Mouse (Mus musculus): ENCODE results near the gene Btnl4. TPM values are rescaled to one million over a fixed set of nuclear protein-coding genes. Genes with fewer than 3 reads are reported as not detected.
"Not testable (repeated sequence)": the region's sequence is repeated elsewhere in the genome, so short reads cannot be mapped to it uniquely, and the experiment has no call there.

Gene Btnl4
- polyA plus RNA-seq, 1 experiment from 2014 or later = not detected

DNA sequence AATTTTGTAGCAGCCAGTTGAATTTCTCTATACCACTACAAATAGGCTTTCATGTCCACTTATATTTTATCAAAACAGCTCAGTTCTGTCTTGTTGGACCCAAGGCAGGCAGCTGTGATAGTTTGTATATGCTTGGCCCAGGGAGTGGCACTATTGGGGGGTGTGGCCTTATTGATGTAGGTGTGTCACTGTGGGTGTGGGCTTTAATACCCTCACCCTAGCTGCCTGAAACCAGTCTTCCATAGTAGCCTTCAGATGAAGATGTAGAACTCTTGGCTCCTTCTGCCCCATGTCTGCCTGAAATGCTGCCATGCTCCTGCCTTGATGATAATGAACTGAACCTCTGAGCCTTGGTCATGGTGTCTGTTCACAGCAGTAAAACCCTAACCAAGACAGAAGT lies 11.2 kb downstream of the Btnl4 start:
- H3K4me1 ChIP-seq (ENCODE audit: control insufficient read depth in 2 of 2, insufficient read depth in 2 of 2, low read length in 2 of 2); H3K4me2 ChIP-seq (ENCODE audit: low read length); H3K9ac ChIP-seq (ENCODE audit: low read length); H3K4me3 ChIP-seq (ENCODE audit: control insufficient read depth in 1 of 2, insufficient read depth in 1 of 2, low read depth in 1 of 2, low read length in 2 of 2); ATAC-seq (ENCODE audit: insufficient number of reproducible peaks, insufficient read depth, low FRiP score, low read depth); H3K27ac ChIP-seq (replicated peaks in 1 of 2; ENCODE audit: control insufficient read depth in 1 of 2, insufficient read depth in 1 of 2, low read depth in 2 of 2, low read length in 2 of 2); H3K9me3 ChIP-seq (ENCODE audit: control insufficient read depth, low read length); H3K36me3 ChIP-seq (ENCODE audit: control insufficient read depth, insufficient read depth, low read length); H3K27me3 ChIP-seq (ENCODE audit: control insufficient read depth, insufficient read depth, low read length): not testable (repeated sequence)

GRCm38 (mm10) chr17:34459255-34459654 lies 17.9 kb downstream of the Btnl4 start:
- ATAC-seq (ENCODE audit: insufficient number of reproducible peaks, insufficient read depth, low FRiP score, low read depth) = no peak
- H3K9ac ChIP-seq (ENCODE audit: low read length) = no peak overlapping the region
- H3K4me1 ChIP-seq (ENCODE audit: control insufficient read depth in 2 of 2, insufficient read depth in 2 of 2, low read length in 2 of 2) = no peaks in the 10 kb centered on the region
- no peak overlapping the region for H3K4me2 ChIP-seq (ENCODE audit: low read length)
- H3K9me3 ChIP-seq (ENCODE audit: control insufficient read depth, low read length) = no peaks in the 10 kb centered on the region
- H3K27me3 ChIP-seq (ENCODE audit: control insufficient read depth, insufficient read depth, low read length) = no peaks in the 10 kb centered on the region; the same call in 1 of the 2 replicates
- 76% methylated on average over 3 of the region's 3 CpGs for WGBS
- no peak overlapping the region for H3K27ac ChIP-seq (replicated peaks in 1 of 2; ENCODE audit: control insufficient read depth in 1 of 2, insufficient read depth in 1 of 2, low read depth in 2 of 2, low read length in 2 of 2)
- H3K4me3 ChIP-seq (ENCODE audit: control insufficient read depth in 1 of 2, insufficient read depth in 1 of 2, low read depth in 1 of 2, low read length in 2 of 2) = no peak overlapping the region
- H3K36me3 ChIP-seq (ENCODE audit: control insufficient read depth, insufficient read depth, low read length) = no peaks in the 10 kb centered on the region

DNA sequence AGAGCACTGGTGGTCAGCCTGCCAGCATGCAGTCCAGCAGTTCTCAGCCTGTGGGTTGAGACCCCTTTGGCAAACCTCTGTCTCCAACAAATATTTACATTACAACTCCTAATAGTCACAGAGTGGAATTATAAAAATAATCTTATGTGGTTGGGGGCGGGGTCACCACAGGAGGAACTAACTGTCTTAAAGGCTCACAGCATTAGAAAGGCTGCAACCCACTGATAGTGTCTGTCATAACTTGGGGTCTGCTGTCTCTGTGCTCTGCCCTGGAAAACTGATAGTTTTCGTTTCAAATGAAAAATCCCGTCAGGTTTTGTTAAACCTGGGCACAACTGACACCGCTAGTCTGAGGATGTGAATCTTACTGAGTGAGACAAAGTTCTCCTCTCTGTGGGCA lies 19.4 kb downstream of the Btnl4 start:
- Histone ChIP-seq H3K36me3 (ENCODE audit: control insufficient read depth, insufficient read depth, low read length) (no peaks in the 10 kb centered on the region), H3K4me2 (ENCODE audit: low read length) (no peak overlapping the region), H3K4me3 (ENCODE audit: control insufficient read depth in 1 of 2, insufficient read depth in 1 of 2, low read depth in 1 of 2, low read length in 2 of 2) (no peak overlapping the region), H3K27me3 (ENCODE audit: control insufficient read depth, insufficient read depth, low read length) (no peaks in the 10 kb centered on the region; the same call in 1 of the 2 replicates), H3K9ac (ENCODE audit: low read length) (no peak overlapping the region), H3K9me3 (ENCODE audit: control insufficient read depth, low read length) (no peaks in the 10 kb centered on the region), H3K27ac (replicated peaks in 1 of 2; ENCODE audit: control insufficient read depth in 1 of 2, insufficient read depth in 1 of 2, low read depth in 2 of 2, low read length in 2 of 2) (no peak overlapping the region), H3K4me1 (ENCODE audit: control insufficient read depth in 2 of 2, insufficient read depth in 2 of 2, low read length in 2 of 2) (no peaks in the 10 kb centered on the region)
- 72% methylated on average over 4 of the region's 4 CpGs for WGBS
- ATAC-seq (ENCODE audit: insufficient number of reproducible peaks, insufficient read depth, low FRiP score, low read depth) = no peak

DNA sequence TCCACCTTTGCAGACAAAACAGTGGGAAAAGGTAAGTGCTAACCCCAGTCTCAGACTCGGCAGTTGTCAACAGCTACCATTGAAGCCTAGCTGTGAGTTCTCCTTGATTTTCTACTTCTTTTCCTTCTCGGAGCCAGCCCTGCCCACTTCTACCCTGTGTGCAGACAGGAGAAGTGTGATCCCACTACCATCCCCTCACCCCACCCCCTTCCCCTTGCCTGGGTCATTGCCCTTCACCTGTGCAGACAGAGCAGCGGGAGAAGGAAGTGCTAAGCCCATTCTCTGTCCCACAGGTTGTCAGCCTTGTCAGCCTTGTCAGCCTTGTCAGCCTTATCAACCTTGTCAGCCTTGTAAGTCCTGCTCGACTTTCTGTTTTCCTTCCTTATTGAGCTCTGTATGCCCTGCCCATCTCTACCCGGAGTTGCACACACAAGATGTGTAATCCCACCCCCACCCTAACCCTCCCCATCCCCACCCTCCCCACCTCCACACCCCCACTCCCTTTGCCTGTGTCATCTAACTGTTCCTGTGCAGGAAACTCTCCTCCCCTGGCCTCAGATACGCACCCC lies 28.6 kb downstream of the Btnl4 start:
- Histone ChIP-seq H3K9me3 (ENCODE audit: control insufficient read depth, low read length) (no peaks in the 10 kb centered on the region), H3K27ac (replicated peaks in 1 of 2; ENCODE audit: control insufficient read depth in 1 of 2, insufficient read depth in 1 of 2, low read depth in 2 of 2, low read length in 2 of 2) (no peak overlapping the region), H3K27me3 (ENCODE audit: control insufficient read depth, insufficient read depth, low read length) (no peaks in the 10 kb centered on the region), H3K4me3 (ENCODE audit: control insufficient read depth in 1 of 2, insufficient read depth in 1 of 2, low read depth in 1 of 2, low read length in 2 of 2) (no peak overlapping the region), H3K4me2 (ENCODE audit: low read length) (no peak overlapping the region), H3K4me1 (ENCODE audit: control insufficient read depth in 2 of 2, insufficient read depth in 2 of 2, low read length in 2 of 2) (peaks cover 0 to 3% of the 10 kb centered on the region in 2 experiments; a peak in 1 of 4 replicates), H3K36me3 (ENCODE audit: control insufficient read depth, insufficient read depth, low read length) (no peaks in the 10 kb centered on the region), H3K9ac (ENCODE audit: low read length) (no peak overlapping the region)
- WGBS = 11% methylated on average over 6 of the region's 6 CpGs
- ATAC-seq (ENCODE audit: insufficient number of reproducible peaks, insufficient read depth, low FRiP score, low read depth) = no peak

GRCm38 (mm10) chr17:34441990-34442389 lies 35.1 kb downstream of the Btnl4 start:
- Histone ChIP-seq H3K36me3 (ENCODE audit: control insufficient read depth, insufficient read depth, low read length) (no peaks in the 10 kb centered on the region), H3K4me2 (ENCODE audit: low read length) (no peak overlapping the region), H3K27me3 (ENCODE audit: control insufficient read depth, insufficient read depth, low read length) (no peaks in the 10 kb centered on the region), H3K4me3 (ENCODE audit: control insufficient read depth in 1 of 2, insufficient read depth in 1 of 2, low read depth in 1 of 2, low read length in 2 of 2) (no peak overlapping the region), H3K4me1 (ENCODE audit: control insufficient read depth in 2 of 2, insufficient read depth in 2 of 2, low read length in 2 of 2) (no peaks in the 10 kb centered on the region), H3K9me3 (ENCODE audit: control insufficient read depth, low read length) (no peaks in the 10 kb centered on the region), H3K27ac (replicated peaks in 1 of 2; ENCODE audit: control insufficient read depth in 1 of 2, insufficient read depth in 1 of 2, low read depth in 2 of 2, low read length in 2 of 2) (no peak overlapping the region), H3K9ac (ENCODE audit: low read length) (no peak overlapping the region)
- ATAC-seq (ENCODE audit: insufficient number of reproducible peaks, insufficient read depth, low FRiP score, low read depth) = no peak
- 84% methylated on average over 7 of the region's 7 CpGs for WGBS

DNA sequence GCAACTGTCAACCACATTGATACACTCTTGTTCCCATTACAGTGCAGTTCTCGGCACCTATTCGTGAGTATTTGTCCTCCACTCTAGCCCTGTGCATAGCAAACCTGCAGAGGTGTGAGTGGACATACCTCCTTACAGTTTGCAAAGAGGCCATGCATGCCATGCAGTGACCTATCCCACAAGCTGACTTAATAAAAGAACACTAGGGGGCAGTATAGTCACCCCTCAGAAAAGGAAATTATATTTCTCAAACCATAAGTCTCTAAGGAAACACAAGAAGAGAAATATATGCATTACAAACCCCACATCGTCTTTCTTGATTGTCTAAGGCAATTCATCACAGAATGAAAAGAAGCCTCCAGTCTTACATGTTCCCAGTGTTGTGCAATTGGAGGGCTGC lies 37.3 kb downstream of the Btnl4 start:
- Histone ChIP-seq H3K9me3 (ENCODE audit: control insufficient read depth, low read length) (no peaks in the 10 kb centered on the region), H3K36me3 (ENCODE audit: control insufficient read depth, insufficient read depth, low read length) (no peaks in the 10 kb centered on the region), H3K4me2 (ENCODE audit: low read length) (no peak overlapping the region), H3K27me3 (ENCODE audit: control insufficient read depth, insufficient read depth, low read length) (no peaks in the 10 kb centered on the region), H3K4me3 (ENCODE audit: control insufficient read depth in 1 of 2, insufficient read depth in 1 of 2, low read depth in 1 of 2, low read length in 2 of 2) (no peak overlapping the region), H3K27ac (replicated peaks in 1 of 2; ENCODE audit: control insufficient read depth in 1 of 2, insufficient read depth in 1 of 2, low read depth in 2 of 2, low read length in 2 of 2) (no peak overlapping the region), H3K4me1 (ENCODE audit: control insufficient read depth in 2 of 2, insufficient read depth in 2 of 2, low read length in 2 of 2) (no peaks in the 10 kb centered on the region), H3K9ac (ENCODE audit: low read length) (no peak overlapping the region)
- ATAC-seq (ENCODE audit: insufficient number of reproducible peaks, insufficient read depth, low FRiP score, low read depth) = no peak
- 38% methylated on average over 3 of the region's 3 CpGs for WGBS

DNA sequence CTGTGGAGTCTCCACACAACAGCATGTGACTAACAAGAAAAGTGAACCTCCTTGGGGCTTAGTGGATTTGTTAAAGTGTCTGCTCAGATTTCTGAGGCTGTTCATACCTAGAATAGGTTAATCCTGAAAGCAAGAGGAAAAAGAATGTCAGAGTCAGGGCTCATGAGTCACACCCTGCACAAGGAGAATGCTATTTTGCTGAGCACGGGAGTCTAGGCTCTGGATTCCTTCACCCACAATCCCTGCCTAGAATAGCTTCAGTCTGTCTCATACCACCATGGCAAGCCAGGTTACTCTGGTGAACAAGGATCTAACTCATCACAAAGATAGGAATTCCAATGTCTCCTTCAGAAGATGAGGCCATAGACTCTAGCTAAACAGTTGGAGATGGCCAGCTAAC lies 38.5 kb downstream of the Btnl4 start:
- no peak overlapping the region for H3K27ac ChIP-seq (replicated peaks in 1 of 2; ENCODE audit: control insufficient read depth in 1 of 2, insufficient read depth in 1 of 2, low read depth in 2 of 2, low read length in 2 of 2)
- no peaks in the 10 kb centered on the region for H3K9me3 ChIP-seq (ENCODE audit: control insufficient read depth, low read length)
- 11% methylated on average over 1 of the region's 1 CpGs for WGBS
- no peaks in the 10 kb centered on the region for H3K4me1 ChIP-seq (ENCODE audit: control insufficient read depth in 2 of 2, insufficient read depth in 2 of 2, low read length in 2 of 2)
- no peak for ATAC-seq (ENCODE audit: insufficient number of reproducible peaks, insufficient read depth, low FRiP score, low read depth)
- no peaks in the 10 kb centered on the region for H3K36me3 ChIP-seq (ENCODE audit: control insufficient read depth, insufficient read depth, low read length)
- no peaks in the 10 kb centered on the region for H3K27me3 ChIP-seq (ENCODE audit: control insufficient read depth, insufficient read depth, low read length)
- H3K4me3 ChIP-seq (ENCODE audit: control insufficient read depth in 1 of 2, insufficient read depth in 1 of 2, low read depth in 1 of 2, low read length in 2 of 2) = no peak overlapping the region
- H3K9ac ChIP-seq (ENCODE audit: low read length) = no peak overlapping the region
- H3K4me2 ChIP-seq (ENCODE audit: low read length) = no peak overlapping the region

GRCm38 (mm10) chr17:34437606-34438005 lies 39.5 kb downstream of the Btnl4 start:
- H3K27me3 ChIP-seq (ENCODE audit: control insufficient read depth, insufficient read depth, low read length) = no peaks in the 10 kb centered on the region
- WGBS = 54% methylated on average over 7 of the region's 7 CpGs
- ATAC-seq (ENCODE audit: insufficient number of reproducible peaks, insufficient read depth, low FRiP score, low read depth) = no peak
- H3K4me2 ChIP-seq (ENCODE audit: low read length) = no peak overlapping the region
- no peak overlapping the region for H3K4me3 ChIP-seq (ENCODE audit: control insufficient read depth in 1 of 2, insufficient read depth in 1 of 2, low read depth in 1 of 2, low read length in 2 of 2)
- H3K27ac ChIP-seq (replicated peaks in 1 of 2; ENCODE audit: control insufficient read depth in 1 of 2, insufficient read depth in 1 of 2, low read depth in 2 of 2, low read length in 2 of 2) = no peak overlapping the region
- no peaks in the 10 kb centered on the region for H3K9me3 ChIP-seq (ENCODE audit: control insufficient read depth, low read length)
- no peaks in the 10 kb centered on the region for H3K4me1 ChIP-seq (ENCODE audit: control insufficient read depth in 2 of 2, insufficient read depth in 2 of 2, low read length in 2 of 2)
- H3K9ac ChIP-seq (ENCODE audit: low read length) = no peak overlapping the region
- H3K36me3 ChIP-seq (ENCODE audit: control insufficient read depth, insufficient read depth, low read length) = no peaks in the 10 kb centered on the region
